Mouse (Mus musculus): Measurements from ENCODE around the gene Psg16. TPM values are rescaled to one million over a fixed set of nuclear protein-coding genes. Genes with fewer than 3 reads are reported as not detected.
"Not testable (repeated sequence)": the region's sequence is repeated elsewhere in the genome, so short reads cannot be mapped to it uniquely, and the experiment has no call there.

The Psg16 gene
- total RNA-seq, 2 experiments from 2014 or later, result not detected

GRCm38 (mm10) chr7:17054325-17054989, 19.4 kb upstream of the Psg16 start:
- no peak for ATAC-seq (replicated peaks; ENCODE audit: low FRiP score, poor library complexity, severe bottlenecking)

- ATAC-seq (replicated peaks; ENCODE audit: low FRiP score, poor library complexity, severe bottlenecking), result 0 out of 2 replicates have a peak, but pooled peaks have one; percentile 11
Observed at GRCm38 (mm10) chr7:17055287-17055946, 18.4 kb upstream of the Psg16 start.

- ATAC-seq (replicated peaks; ENCODE audit: low FRiP score, poor library complexity, severe bottlenecking), result peak; percentile 96
Observed at GRCm38 (mm10) chr7:17056081-17056581, 17.7 kb upstream of the Psg16 start.

GRCm38 (mm10) chr7:17056601-17057523, 17.0 kb upstream of the Psg16 start:
- no peak for ATAC-seq (replicated peaks; ENCODE audit: low FRiP score, poor library complexity, severe bottlenecking)

- no peak for ATAC-seq (replicated peaks; ENCODE audit: low FRiP score, poor library complexity, severe bottlenecking)
Observed at GRCm38 (mm10) chr7:17058071-17058689, 15.7 kb upstream of the Psg16 start.

GRCm38 (mm10) chr7:17058816-17059462, 14.9 kb upstream of the Psg16 start:
- no peak for ATAC-seq (replicated peaks; ENCODE audit: low FRiP score, poor library complexity, severe bottlenecking)

- ATAC-seq (replicated peaks; ENCODE audit: low FRiP score, poor library complexity, severe bottlenecking), result no peak
Observed at GRCm38 (mm10) chr7:17059463-17059844, 14.4 kb upstream of the Psg16 start.

GRCm38 (mm10) chr7:17060031-17060781, 13.6 kb upstream of the Psg16 start:
- peak; percentile 71 for ATAC-seq (replicated peaks; ENCODE audit: low FRiP score, poor library complexity, severe bottlenecking)

- no peak for ATAC-seq (replicated peaks; ENCODE audit: low FRiP score, poor library complexity, severe bottlenecking)
Observed at GRCm38 (mm10) chr7:17060782-17061605, 12.8 kb upstream of the Psg16 start.

GRCm38 (mm10) chr7:17062389-17062788, 11.5 kb upstream of the Psg16 start, which contains the start of gene Hif3a:
Gene Hif3a (minus strand): TSS chr7:17062427.
- no peak for ATAC-seq (replicated peaks; ENCODE audit: low FRiP score, poor library complexity, severe bottlenecking)

GRCm38 (mm10) chr7:17062845-17063244, 11.0 kb upstream of the Psg16 start:
- ATAC-seq (replicated peaks; ENCODE audit: low FRiP score, poor library complexity, severe bottlenecking), result no peak

- ATAC-seq (replicated peaks; ENCODE audit: low FRiP score, poor library complexity, severe bottlenecking), result no peak
Observed at GRCm38 (mm10) chr7:17065620-17066019, 8.2 kb upstream of the Psg16 start.

- peak; percentile 69 for ATAC-seq (replicated peaks; ENCODE audit: low FRiP score, poor library complexity, severe bottlenecking)
Observed at GRCm38 (mm10) chr7:17066412-17066811, 7.4 kb upstream of the Psg16 start.

GRCm38 (mm10) chr7:17067000-17067399, 6.8 kb upstream of the Psg16 start:
- no peak for ATAC-seq (replicated peaks; ENCODE audit: low FRiP score, poor library complexity, severe bottlenecking)

- not testable (repeated sequence) for ATAC-seq (replicated peaks; ENCODE audit: low FRiP score, poor library complexity, severe bottlenecking)
Observed at GRCm38 (mm10) chr7:17067651-17068050, 6.2 kb upstream of the Psg16 start.

GRCm38 (mm10) chr7:17073513-17073903, 332 bp upstream of the Psg16 start:
- ATAC-seq (replicated peaks; ENCODE audit: low FRiP score, poor library complexity, severe bottlenecking), result 0 out of 2 replicates have a peak, but pooled peaks have one; percentile 31

- ATAC-seq (replicated peaks; ENCODE audit: low FRiP score, poor library complexity, severe bottlenecking), result no peak
Observed at GRCm38 (mm10) chr7:17076542-17076941, 2.7 kb downstream of the Psg16 start.
